Mouse (Mus musculus): ENCODE measurements around the gene Rab7. TPM values are rescaled to one million over a fixed set of nuclear protein-coding genes. Genes with fewer than 3 reads are reported as not detected.
"Not testable (repeated sequence)": the region's sequence is repeated elsewhere in the genome, so short reads cannot be mapped to it uniquely, and the experiment has no call there.

Rab7 gene
- polyA plus RNA-seq, 1 experiment from 2014 or later: 208 TPM

GRCm38 (mm10) chr6:88013456-88013855 is 31.6 kb downstream of the Rab7 start:
- no peaks in the 10 kb centered on the region for H3K9me3 ChIP-seq (replicated peaks)
- H3K27me3 ChIP-seq (ENCODE audit: low read depth, poor library complexity, severe bottlenecking): no peaks in the 10 kb centered on the region
- DNase-seq (ENCODE audit: low spot score): no peak
- H3K4me3 ChIP-seq: no peak overlapping the region
- whole genome bisulfite sequencing: 87% methylated on average over 4 of the region's 4 CpGs
- H3K27ac ChIP-seq: no peak overlapping the region
- H3K36me3 ChIP-seq: peaks cover 74% of the 10 kb centered on the region
- H3K4me1 ChIP-seq: 0 out of 2 replicates have a peak, but pooled peaks cover 5% of the 10 kb centered on the region

- no peaks in the 10 kb centered on the region for H3K27me3 ChIP-seq (ENCODE audit: low read depth, poor library complexity, severe bottlenecking)
- DNase-seq (ENCODE audit: low spot score): no peak
- peaks cover 76% of the 10 kb centered on the region for H3K36me3 ChIP-seq
- H3K4me3 ChIP-seq: no peak overlapping the region
- H3K9me3 ChIP-seq (replicated peaks): no peaks in the 10 kb centered on the region
- H3K4me1 ChIP-seq: 0 out of 2 replicates have a peak, but pooled peaks cover 2% of the 10 kb centered on the region
- 80% methylated on average over 2 of the region's 2 CpGs for WGBS
- H3K27ac ChIP-seq: no peak overlapping the region
Observed at GRCm38 (mm10) chr6:88012601-88013000, 32.5 kb downstream of the Rab7 start.

GRCm38 (mm10) chr6:88011106-88011505 is 34.0 kb downstream of the Rab7 start:
- not testable (repeated sequence) for H3K27me3 ChIP-seq (ENCODE audit: low read depth, poor library complexity, severe bottlenecking); H3K4me1 ChIP-seq; DNase-seq (ENCODE audit: low spot score); H3K9me3 ChIP-seq (replicated peaks); H3K4me3 ChIP-seq; H3K27ac ChIP-seq
- 89% methylated on average over 1 of the region's 1 CpGs for WGBS
- peaks cover 83% of the 10 kb centered on the region for H3K36me3 ChIP-seq

GRCm38 (mm10) chr6:88009209-88009608 is 35.9 kb downstream of the Rab7 start:
- H3K27me3 ChIP-seq (ENCODE audit: low read depth, poor library complexity, severe bottlenecking): no peaks in the 10 kb centered on the region
- DNase-seq (ENCODE audit: low spot score): no peak
- peaks cover 90% of the 10 kb centered on the region for H3K36me3 ChIP-seq
- H3K27ac ChIP-seq: no peak overlapping the region
- no peak overlapping the region for H3K4me3 ChIP-seq
- H3K9me3 ChIP-seq (replicated peaks): no peaks in the 10 kb centered on the region
- H3K4me1 ChIP-seq: no peaks in the 10 kb centered on the region
- 91% methylated on average over 4 of the region's 4 CpGs for WGBS

- H3K27me3 ChIP-seq (ENCODE audit: low read depth, poor library complexity, severe bottlenecking); H3K27ac ChIP-seq; DNase-seq (ENCODE audit: low spot score); H3K9me3 ChIP-seq (replicated peaks); H3K4me3 ChIP-seq; H3K4me1 ChIP-seq: not testable (repeated sequence)
- peaks cover 93% of the 10 kb centered on the region for H3K36me3 ChIP-seq
- 91% methylated on average over 14 of the region's 14 CpGs for WGBS
Observed at GRCm38 (mm10) chr6:88004773-88005172, 40.3 kb downstream of the Rab7 start.

- no peaks in the 10 kb centered on the region for H3K9me3 ChIP-seq (replicated peaks)
- DNase-seq (ENCODE audit: low spot score): no peak
- no peak overlapping the region for H3K4me3 ChIP-seq
- peaks cover 91% of the 10 kb centered on the region for H3K36me3 ChIP-seq
- no peaks in the 10 kb centered on the region for H3K27me3 ChIP-seq (ENCODE audit: low read depth, poor library complexity, severe bottlenecking)
- H3K27ac ChIP-seq: no peak overlapping the region
- peaks cover 3% of the 10 kb centered on the region; the same call in 1 of the 2 replicates for H3K4me1 ChIP-seq
- WGBS: 91% methylated on average over 4 of the region's 4 CpGs
Observed at GRCm38 (mm10) chr6:88003439-88003838, 41.6 kb downstream of the Rab7 start.

- Histone ChIP-seq H3K27me3 (ENCODE audit: low read depth, poor library complexity, severe bottlenecking) (no peaks in the 10 kb centered on the region), H3K9me3 (replicated peaks) (no peaks in the 10 kb centered on the region), H3K27ac (no peak overlapping the region), H3K4me3 (no peak overlapping the region), H3K36me3 (peaks cover 63% of the 10 kb centered on the region), H3K4me1 (peaks cover 21% of the 10 kb centered on the region)
- no peak for DNase-seq (ENCODE audit: low spot score)
- WGBS: 94% methylated on average over 4 of the region's 4 CpGs
Observed at GRCm38 (mm10) chr6:87998358-87998757, 46.7 kb downstream of the Rab7 start.

- Histone ChIP-seq H3K9me3 (replicated peaks) (no peaks in the 10 kb centered on the region), H3K4me1 (peaks cover 27% of the 10 kb centered on the region), H3K36me3 (peaks cover 57% of the 10 kb centered on the region), H3K27ac (no peak overlapping the region), H3K27me3 (ENCODE audit: low read depth, poor library complexity, severe bottlenecking) (no peaks in the 10 kb centered on the region), H3K4me3 (no peak overlapping the region)
- 65% methylated on average over 7 of the region's 7 CpGs for WGBS
- peak; percentile 88 for DNase-seq (ENCODE audit: low spot score)
Observed at GRCm38 (mm10) chr6:87997706-87998265, 47.3 kb downstream of the Rab7 start.

- no peaks in the 10 kb centered on the region for H3K9me3 ChIP-seq (replicated peaks)
- no peak overlapping the region for H3K4me3 ChIP-seq
- 90% methylated on average over 9 of the region's 9 CpGs for WGBS
- H3K4me1 ChIP-seq: peaks cover 36% of the 10 kb centered on the region
- H3K27me3 ChIP-seq (ENCODE audit: low read depth, poor library complexity, severe bottlenecking): no peaks in the 10 kb centered on the region
- DNase-seq (ENCODE audit: low spot score): no peak
- H3K36me3 ChIP-seq: peaks cover 45% of the 10 kb centered on the region
- no peak overlapping the region for H3K27ac ChIP-seq
Observed at GRCm38 (mm10) chr6:87996606-87997005, 48.5 kb downstream of the Rab7 start.

GRCm38 (mm10) chr6:87995519-87995918 is 49.6 kb downstream of the Rab7 start:
- H3K4me1 ChIP-seq: peaks cover 36% of the 10 kb centered on the region
- H3K36me3 ChIP-seq: peaks cover 39% of the 10 kb centered on the region
- no peaks in the 10 kb centered on the region for H3K27me3 ChIP-seq (ENCODE audit: low read depth, poor library complexity, severe bottlenecking)
- WGBS: 73% methylated on average over 4 of the region's 4 CpGs
- H3K4me3 ChIP-seq: no peak overlapping the region
- DNase-seq (ENCODE audit: low spot score): no peak
- H3K27ac ChIP-seq: no peak overlapping the region
- no peaks in the 10 kb centered on the region for H3K9me3 ChIP-seq (replicated peaks)

GRCm38 (mm10) chr6:87993790-87994571 is 51.1 kb downstream of the Rab7 start:
- peak overlapping the region; percentile 86 for H3K27ac ChIP-seq
- peak overlapping the region; percentile 46 for H3K4me3 ChIP-seq
- peaks cover 38% of the 10 kb centered on the region for H3K36me3 ChIP-seq
- no peaks in the 10 kb centered on the region for H3K27me3 ChIP-seq (ENCODE audit: low read depth, poor library complexity, severe bottlenecking)
- WGBS: 5% methylated on average over 18 of the region's 18 CpGs
- H3K4me1 ChIP-seq: peaks cover 33% of the 10 kb centered on the region
- peak; percentile 87 for DNase-seq (ENCODE audit: low spot score)
- H3K9me3 ChIP-seq (replicated peaks): no peaks in the 10 kb centered on the region

- Histone ChIP-seq H3K4me3 (no peak overlapping the region), H3K27me3 (ENCODE audit: low read depth, poor library complexity, severe bottlenecking) (no peaks in the 10 kb centered on the region), H3K36me3 (peaks cover 40% of the 10 kb centered on the region), H3K27ac (peak overlapping the region; percentile 86), H3K4me1 (peaks cover 33% of the 10 kb centered on the region), H3K9me3 (replicated peaks) (no peaks in the 10 kb centered on the region)
- WGBS: 30% methylated on average over 6 of the region's 6 CpGs
- DNase-seq (ENCODE audit: low spot score): peak; percentile 39
Observed at GRCm38 (mm10) chr6:87992733-87993132, 52.3 kb downstream of the Rab7 start.

GRCm38 (mm10) chr6:87991886-87992285 is 53.2 kb downstream of the Rab7 start:
- H3K27ac ChIP-seq: no peak overlapping the region
- H3K4me3 ChIP-seq: no peak overlapping the region
- H3K4me1 ChIP-seq: peaks cover 33% of the 10 kb centered on the region
- H3K36me3 ChIP-seq: peaks cover 44% of the 10 kb centered on the region
- H3K9me3 ChIP-seq (replicated peaks): no peaks in the 10 kb centered on the region
- H3K27me3 ChIP-seq (ENCODE audit: low read depth, poor library complexity, severe bottlenecking): no peaks in the 10 kb centered on the region
- no peak for DNase-seq (ENCODE audit: low spot score)
- WGBS: 82% methylated on average over 1 of the region's 1 CpGs
